Comparison of ENCODE assay signal across 17 mouse cellular contexts in genomic region chr12:68148066-68148465, GRCm38 (mm10).
DNase-seq lines count a peak whose midpoint lies in the region; ATAC-seq lines count a peak whose summit lies in the region.
"Had no signal": no experiment of that assay in that cellular context is flagged by ENCODE, and none has a peak within 500 bp of the region (broad histone marks: within the 10 kb centered on the region; RNA-seq: fewer than 3 reads in every experiment).

No protein-coding gene starts in this region.

- no peak for ATAC-seq in forebrain, embryonic 14.5 days
- no peak for ATAC-seq in granulocyte monocyte progenitor cell, adult 5-6 weeks (replicated peaks; ENCODE audit: poor library complexity, severe bottlenecking)
- ATAC-seq: activated CD4-positive, CD25-positive, alpha-beta regulatory T cell, adult 4 months; intestine, embryonic 16.5 days had no signal

- no peaks in the 10 kb centered on the region for H3K4me1 ChIP-seq in forebrain, embryonic 14.5 days (ENCODE audit: control insufficient read depth, insufficient read depth, low read length)
- H3K4me1 ChIP-seq in forebrain, embryonic 10.5 days: no peaks in the 10 kb centered on the region
- H3K4me1 ChIP-seq: embryonic facial prominence, embryonic 15.5 days; limb, embryonic 15.5 days had no signal

- WGBS in forebrain, embryonic 14.5 days: 24% methylated on average over 4 of the region's 4 CpGs
- 48% methylated on average over 4 of the region's 4 CpGs for WGBS in forebrain, embryonic 10.5 days

- no peak overlapping the region for H3K4me2 ChIP-seq in forebrain, embryonic 14.5 days (ENCODE audit: low read length)
- H3K4me2 ChIP-seq: embryonic facial prominence, embryonic 15.5 days; heart, embryonic 11.5 days; limb, embryonic 15.5 days had no signal

- no peaks in the 10 kb centered on the region for H3K36me3 ChIP-seq in forebrain, embryonic 14.5 days (ENCODE audit: control insufficient read depth, insufficient read depth, low read length)
- H3K36me3 ChIP-seq in forebrain, embryonic 10.5 days (replicated peaks): no peaks in the 10 kb centered on the region
- H3K36me3 ChIP-seq: embryonic facial prominence, embryonic 15.5 days; limb, embryonic 15.5 days had no signal

- no peak overlapping the region for H3K4me3 ChIP-seq in forebrain, embryonic 14.5 days (ENCODE audit: low read depth, low read length)
- no peak overlapping the region for H3K4me3 ChIP-seq in forebrain, embryonic 10.5 days
- H3K4me3 ChIP-seq: embryonic facial prominence, embryonic 15.5 days; limb, embryonic 15.5 days had no signal

- peak; percentile 54 for DNase-seq in forebrain, embryonic 14.5 days (ENCODE audit: low spot score)
- DNase-seq in forebrain, embryonic 10.5 days (ENCODE audit: extremely low spot score, low spot score): no peak
- peak; percentile 6 for DNase-seq in kidney, postnatal 14 days
- no peak for DNase-seq in kidney, adult 11 months
- peak; percentile 2 for DNase-seq in right cerebral cortex, postnatal 4 days
- no peak for DNase-seq in right cerebral cortex, postnatal 36 days (ENCODE audit: low spot score in 2 of 2)
- DNase-seq in adrenal gland, postnatal 14 days: no peak
- DNase-seq: cerebellum, adult 9-10 months; gastrocnemius, postnatal 14 days; heart, postnatal 36 days; lung, adult 18-20 months had no signal

- H3K27me3 ChIP-seq in forebrain, embryonic 14.5 days (replicated peaks; ENCODE audit: control insufficient read depth, insufficient read depth, low read length): no peaks in the 10 kb centered on the region
- H3K27me3 ChIP-seq in forebrain, embryonic 10.5 days (ENCODE audit: poor library complexity, severe bottlenecking): no peaks in the 10 kb centered on the region
- H3K27me3 ChIP-seq: embryonic facial prominence, embryonic 15.5 days; limb, embryonic 15.5 days had no signal

- H3K9ac ChIP-seq in forebrain, embryonic 14.5 days (ENCODE audit: low read length): no peak overlapping the region
- H3K9ac ChIP-seq: embryonic facial prominence, embryonic 15.5 days; limb, embryonic 15.5 days had no signal

- no peak overlapping the region for H3K27ac ChIP-seq in forebrain, embryonic 14.5 days (ENCODE audit: low read depth, low read length)
- H3K27ac ChIP-seq in forebrain, embryonic 10.5 days: no peak overlapping the region
- H3K27ac ChIP-seq: embryonic facial prominence, embryonic 15.5 days; limb, embryonic 15.5 days had no signal

- no peaks in the 10 kb centered on the region for H3K9me3 ChIP-seq in forebrain, embryonic 14.5 days (replicated peaks; ENCODE audit: control insufficient read depth, low read length)
- no peaks in the 10 kb centered on the region for H3K9me3 ChIP-seq in forebrain, embryonic 10.5 days
- H3K9me3 ChIP-seq: embryonic facial prominence, embryonic 15.5 days; limb, embryonic 15.5 days had no signal

Comparison
In these comparisons a context has a peak if more than half of its experiments do, and no peak if none do; other contexts are left out.
1. DNase-seq: peak in forebrain, embryonic 14.5 days (single experiment), kidney, postnatal 14 days (single experiment) and right cerebral cortex, postnatal 4 days (single experiment); none in forebrain, embryonic 10.5 days (single experiment), kidney, adult 11 months (single experiment), right cerebral cortex, postnatal 36 days (0 of 2) and adrenal gland, postnatal 14 days (single experiment).